In genomic region chr12:36274823-36275222, GRCm38 (mm10) we compare ENCODE assay signal across 29 mouse cellular contexts. TPM values are rescaled to one million over a fixed set of nuclear protein-coding genes. Genes with fewer than 3 reads are reported as not detected.
DNase-seq lines count a peak whose midpoint lies in the region; ATAC-seq and TF ChIP-seq lines count a peak whose summit lies in the region.
"Had no signal": no experiment of that assay in that cellular context is flagged by ENCODE, and none has a peak within 500 bp of the region (broad histone marks: within the 10 kb centered on the region; RNA-seq: fewer than 3 reads in every experiment).

No protein-coding gene starts in this region.

- H3K27me3 ChIP-seq in forebrain, embryonic 14.5 days (replicated peaks; ENCODE audit: control insufficient read depth, insufficient read depth, low read length), result no peaks in the 10 kb centered on the region
- no peaks in the 10 kb centered on the region for H3K27me3 ChIP-seq in forebrain, embryonic 12.5 days
- H3K27me3 ChIP-seq in stomach, embryonic 15.5 days (replicated peaks), result no peaks in the 10 kb centered on the region
- no peaks in the 10 kb centered on the region for H3K27me3 ChIP-seq in stomach, postnatal 0 days (ENCODE audit: control insufficient read depth, insufficient read depth, low read length)
- H3K27me3 ChIP-seq: CH12.LX; embryonic facial prominence, embryonic 15.5 days had no signal

- no peak overlapping the region for H3K9ac ChIP-seq in forebrain, embryonic 14.5 days (ENCODE audit: low read length)
- H3K9ac ChIP-seq in forebrain, embryonic 12.5 days, result no peak overlapping the region
- no peak overlapping the region for H3K9ac ChIP-seq in stomach, embryonic 15.5 days
- no peak overlapping the region for H3K9ac ChIP-seq in stomach, postnatal 0 days (ENCODE audit: low read length)
- H3K9ac ChIP-seq: embryonic facial prominence, embryonic 15.5 days had no signal

- H3K4me2 ChIP-seq in forebrain, embryonic 14.5 days (ENCODE audit: low read length), result no peak overlapping the region
- no peak overlapping the region for H3K4me2 ChIP-seq in forebrain, embryonic 12.5 days
- no peak overlapping the region for H3K4me2 ChIP-seq in stomach, embryonic 15.5 days
- H3K4me2 ChIP-seq in stomach, postnatal 0 days (replicated peaks; ENCODE audit: low read depth), result no peak overlapping the region
- H3K4me2 ChIP-seq: embryonic facial prominence, embryonic 15.5 days; heart, embryonic 11.5 days; liver, embryonic 11.5 days had no signal

- no peak overlapping the region for H3K27ac ChIP-seq in forebrain, embryonic 14.5 days (ENCODE audit: low read depth, low read length)
- H3K27ac ChIP-seq in forebrain, embryonic 12.5 days, result no peak overlapping the region
- H3K27ac ChIP-seq in stomach, embryonic 15.5 days, result no peak overlapping the region
- no peak overlapping the region for H3K27ac ChIP-seq in stomach, postnatal 0 days (replicated peaks)
- H3K27ac ChIP-seq: kidney, postnatal 0 days; layer of hippocampus, adult 2 months had no signal

- no peak for TF ChIP-seq EP300 in stomach, postnatal 0 days (optimal IDR thresholded peaks at IDR 0.05)

- no peaks in the 10 kb centered on the region for H3K9me3 ChIP-seq in forebrain, embryonic 14.5 days (replicated peaks; ENCODE audit: control insufficient read depth, low read length)
- no peaks in the 10 kb centered on the region for H3K9me3 ChIP-seq in forebrain, embryonic 12.5 days
- H3K9me3 ChIP-seq in stomach, embryonic 15.5 days, result no peaks in the 10 kb centered on the region
- H3K9me3 ChIP-seq in stomach, postnatal 0 days (ENCODE audit: control insufficient read depth, low read length), result no peaks in the 10 kb centered on the region
- H3K9me3 ChIP-seq: embryonic facial prominence, embryonic 15.5 days had no signal

- H3K4me3 ChIP-seq in forebrain, embryonic 14.5 days (ENCODE audit: low read depth, low read length), result no peak overlapping the region
- H3K4me3 ChIP-seq in forebrain, embryonic 12.5 days (replicated peaks), result no peak overlapping the region
- H3K4me3 ChIP-seq in stomach, embryonic 15.5 days (replicated peaks), result no peak overlapping the region
- H3K4me3 ChIP-seq in stomach, postnatal 0 days (ENCODE audit: low read depth, low read length), result no peak overlapping the region
- H3K4me3 ChIP-seq: embryonic facial prominence, embryonic 15.5 days; layer of hippocampus, adult 2 months had no signal

- ATAC-seq in forebrain, embryonic 14.5 days, result peak; percentile 46; the same call in 1 of the 2 replicates
- no peak for ATAC-seq in forebrain, embryonic 12.5 days (ENCODE audit: low FRiP score)
- 0 out of 2 replicates have a peak, but pooled peaks have one; percentile 10 for ATAC-seq in stomach, embryonic 15.5 days (ENCODE audit: insufficient read depth, low FRiP score, low read depth)
- ATAC-seq in stomach, postnatal 0 days (ENCODE audit: low FRiP score, low TSS enrichment), result no peak
- ATAC-seq: intestine, embryonic 16.5 days had no signal

- TF ChIP-seq CTCF in stomach, postnatal 0 days (IDR thresholded peaks at IDR 0.05; ENCODE audit: low read depth), result no peak

- H3K4me1 ChIP-seq in forebrain, embryonic 14.5 days (ENCODE audit: control insufficient read depth, insufficient read depth, low read length), result 0 out of 2 replicates have a peak, but pooled peaks cover 2% of the 10 kb centered on the region
- no peaks in the 10 kb centered on the region for H3K4me1 ChIP-seq in forebrain, embryonic 12.5 days
- H3K4me1 ChIP-seq in stomach, embryonic 15.5 days, result no peaks in the 10 kb centered on the region
- H3K4me1 ChIP-seq in stomach, postnatal 0 days (replicated peaks; ENCODE audit: control insufficient read depth, insufficient read depth), result no peaks in the 10 kb centered on the region

- no peaks in the 10 kb centered on the region for H3K36me3 ChIP-seq in forebrain, embryonic 14.5 days (ENCODE audit: control insufficient read depth, insufficient read depth, low read length)
- H3K36me3 ChIP-seq in forebrain, embryonic 12.5 days (replicated peaks), result no peaks in the 10 kb centered on the region
- no peaks in the 10 kb centered on the region for H3K36me3 ChIP-seq in stomach, embryonic 15.5 days
- H3K36me3 ChIP-seq in stomach, postnatal 0 days (ENCODE audit: control insufficient read depth, insufficient read depth, low read length), result no peaks in the 10 kb centered on the region
- H3K36me3 ChIP-seq: embryonic facial prominence, embryonic 15.5 days had no signal

- 76% methylated on average over 3 of the region's 3 CpGs for WGBS in forebrain, embryonic 14.5 days
- WGBS in forebrain, embryonic 12.5 days, result 87% methylated on average over 3 of the region's 3 CpGs
- 31% methylated on average over 3 of the region's 3 CpGs for WGBS in stomach, embryonic 15.5 days
- WGBS in stomach, postnatal 0 days, result 30% methylated on average over 3 of the region's 3 CpGs

- DNase-seq in forebrain, embryonic 14.5 days (ENCODE audit: low spot score), result peak; percentile 41
- peak; percentile 6 for DNase-seq in kidney, postnatal 14 days
- DNase-seq in kidney, adult 8-10 months, result no peak
- no peak for DNase-seq in stomach, postnatal 0 days (ENCODE audit: low spot score)
- DNase-seq in adrenal gland, postnatal 36 days, result no peak
- DNase-seq: cerebellum, adult 8-10 months; heart, postnatal 10 days; layer of hippocampus, postnatal 36 days; lung, adult 18-20 months; retina, postnatal 1 day; thymus, postnatal 25 days had no signal

RNA-seq across cellular contexts. Expression of gene Lrrc72, which starts 21.6 kb away (rescaled TPM):
- not detected in 2 replicates for polyA plus RNA-seq in forebrain, embryonic 14.5 days (2014; fragmentation: Nextera tagmentation; extraction: Ambion mirVana)
- polyA plus RNA-seq in forebrain, embryonic 12.5 days (2016; fragmentation: Nextera tagmentation; extraction: Ambion mirVana), result not detected in 2 replicates
- not detected in 2 replicates for polyA plus RNA-seq in stomach, embryonic 15.5 days (2015; fragmentation: Nextera tagmentation; extraction: Ambion mirVana)
- polyA plus RNA-seq in stomach, postnatal 0 days (2015; fragmentation: Nextera tagmentation; extraction: Ambion mirVana), result not detected in 2 replicates
- not detected for total RNA-seq in adrenal gland, postnatal 36 days (2021)
- total RNA-seq: adrenal gland, postnatal 4 days; CH12.LX; gastrocnemius, adult 8-10 months; granulocyte monocyte progenitor cell, adult 5-6 weeks; heart, postnatal 10 days; layer of hippocampus, adult 2 months; layer of hippocampus, postnatal 36 days; left cerebral cortex, postnatal 14 days; megakaryocyte-erythroid progenitor cell, adult 5-6 weeks; MEL; monocyte, adult 5-6 weeks had no signal
- polyA plus RNA-seq: embryonic facial prominence, embryonic 15.5 days; heart, embryonic 11.5 days; hindbrain, embryonic 11.5 days; intestine, embryonic 16.5 days; kidney, postnatal 0 days; liver, embryonic 11.5 days; neural tube, embryonic 11.5 days had no signal

RNA-seq across cellular contexts. Expression of gene Sostdc1, which starts 39.1 kb away (rescaled TPM):
- 11.4 and 11.7 TPM in 2 replicates for polyA plus RNA-seq in forebrain, embryonic 14.5 days (2014; fragmentation: Nextera tagmentation; extraction: Ambion mirVana)
- polyA plus RNA-seq in forebrain, embryonic 12.5 days (2016; fragmentation: Nextera tagmentation; extraction: Ambion mirVana), result 4.1 and 5.5 TPM in 2 replicates
- polyA plus RNA-seq in stomach, embryonic 15.5 days (2015; fragmentation: Nextera tagmentation; extraction: Ambion mirVana), result 9.2 and 9.5 TPM in 2 replicates
- polyA plus RNA-seq in stomach, postnatal 0 days (2015; fragmentation: Nextera tagmentation; extraction: Ambion mirVana), result 3.2 and 4.5 TPM in 2 replicates
- total RNA-seq in adrenal gland, postnatal 36 days (2021), result under 1 TPM; 0.49 to 0.83 TPM
- total RNA-seq: CH12.LX; granulocyte monocyte progenitor cell, adult 5-6 weeks; megakaryocyte-erythroid progenitor cell, adult 5-6 weeks; MEL; monocyte, adult 5-6 weeks had no signal

Comparison
In these comparisons a context has a peak if more than half of its experiments do, and no peak if none do; other contexts are left out.
1. ATAC-seq: peak in forebrain, embryonic 14.5 days (single experiment) and stomach, embryonic 15.5 days (single experiment); none in forebrain, embryonic 12.5 days (single experiment) and stomach, postnatal 0 days (single experiment).
2. DNase-seq: peak in forebrain, embryonic 14.5 days (single experiment) and kidney, postnatal 14 days (single experiment); none in kidney, adult 8-10 months (0 of 2), stomach, postnatal 0 days (single experiment) and adrenal gland, postnatal 36 days (0 of 2).